Mouse (Mus musculus) lung, postnatal 0 days (tissue): ENCODE measurements at regions not wholly inside any gene's neighbourhood (a gene's known extent, or its start where the extent isn't known, plus 50 kb on each side); places are given as distances from the start of the nearest gene placed in this dataset.

Experiments used
- ATAC-seq: fragments of 200-750 bp; cut with Nextera tagmentation; 2 replicates; pipeline ENCODE4 v1.8.0; 2017; ENCODE audit warnings: moderate library complexity
- DNase-seq: peaks from one replicate; pipeline ENCODE4 v3.0.0-alpha.2; 2016; ENCODE audit warnings: low spot score
- H3K27ac ChIP-seq: fragments of 300-500 bp; sonication (generic); 2 replicates; pipeline ENCODE4 v1.5.1; 2014; ENCODE audit warnings: antibody characterized with exemption, mild to moderate bottlenecking, low read length, mixed read lengths
- H3K27me3 ChIP-seq: fragments of 300-500 bp; sonication (generic); replicated peaks from 2 replicates; pipeline ENCODE4 v1.6.1; 2014; ENCODE audit warnings: low read length, mixed read lengths; ENCODE audit not compliant: insufficient read depth
- H3K36me3 ChIP-seq: fragments of 300-500 bp; sonication (generic); 2 replicates; pipeline ENCODE4 v1.6.1; 2014; ENCODE audit warnings: low read length, mixed read lengths; ENCODE audit not compliant: insufficient read depth
- H3K4me1 ChIP-seq: fragments of 300-500 bp; sonication (generic); 2 replicates; pipeline ENCODE4 v1.6.1; 2014; ENCODE audit warnings: antibody characterized with exemption, low read depth, low read length, mixed read lengths; ENCODE audit not compliant: insufficient read depth
- H3K4me2 ChIP-seq: fragments of 300-500 bp; sonication (generic); replicated peaks from 2 replicates; pipeline ENCODE4 v1.6.1; 2014; ENCODE audit warnings: low read depth, mild to moderate bottlenecking, low read length, moderate library complexity, mixed read lengths
- H3K4me3 ChIP-seq: fragments of 300-500 bp; sonication (generic); 2 replicates; pipeline ENCODE4 v1.5.1; 2014; ENCODE audit warnings: low read depth, low read length
- H3K9ac ChIP-seq: fragments of 300-500 bp; sonication (generic); replicated peaks from 2 replicates; pipeline ENCODE4 v1.6.1; 2014; ENCODE audit warnings: low read depth, mild to moderate bottlenecking
- H3K9me3 ChIP-seq: fragments of 300-500 bp; sonication (generic); 2 replicates; pipeline ENCODE4 v1.6.1; 2016; ENCODE audit warnings: low read length, mixed read lengths
- CTCF ChIP-seq: IDR thresholded peaks from 2 replicates; pipeline ENCODE4 v1.5.1; 2016; ENCODE audit warnings: antibody characterized with exemption, mild to moderate bottlenecking
- EP300 ChIP-seq: IDR thresholded peaks from 2 replicates; pipeline ENCODE4 v1.6.1; 2016; ENCODE audit warnings: antibody characterized with exemption, mild to moderate bottlenecking, control low read depth
- WGBS: fragments of 180-500 bp; shearing (Covaris S2); extraction: QIAGEN DNeasy Blood & Tissue Kit; methylation state at CpG from one replicate; pipeline ENCODE4 v1.1.7; 2014; 5-methylcytosine and 5-hydroxymethylcytosine counted together

DNA sequence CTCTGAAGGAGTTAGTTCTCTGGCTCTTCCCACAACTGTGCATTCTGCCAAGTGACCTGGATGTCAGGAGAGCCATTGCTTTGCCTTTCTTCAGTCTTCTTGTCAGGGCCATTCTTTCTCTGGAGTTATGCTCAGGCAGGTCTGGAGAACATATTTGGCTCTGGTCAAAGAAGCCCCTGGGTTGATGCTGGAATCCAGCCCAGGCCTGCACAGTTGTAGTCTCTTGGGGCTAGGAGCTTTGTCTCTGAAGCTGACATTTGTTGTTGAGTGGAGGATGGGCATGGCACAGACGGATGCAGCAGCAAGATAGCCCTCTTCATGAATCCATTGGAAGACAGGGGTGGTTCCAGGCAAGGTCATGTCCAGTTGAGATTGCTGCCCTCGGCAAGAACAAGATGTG is 411.4 kb upstream of the Mki67 start:
- ATAC-seq, result no peak
- Histone ChIP-seq H3K9ac (no peak overlapping the region), H3K27ac (no peak overlapping the region), H3K9me3 (no peaks in the 10 kb centered on the region), H3K4me2 (no peak overlapping the region), H3K27me3 (no peaks in the 10 kb centered on the region), H3K4me1 (no peaks in the 10 kb centered on the region), H3K4me3 (no peak overlapping the region), H3K36me3 (no peaks in the 10 kb centered on the region)
- 68% methylated on average over 2 of the region's 2 CpGs for WGBS
- TF ChIP-seq CTCF, result no peak
- no peak for TF ChIP-seq EP300
- no peak for DNase-seq

DNA sequence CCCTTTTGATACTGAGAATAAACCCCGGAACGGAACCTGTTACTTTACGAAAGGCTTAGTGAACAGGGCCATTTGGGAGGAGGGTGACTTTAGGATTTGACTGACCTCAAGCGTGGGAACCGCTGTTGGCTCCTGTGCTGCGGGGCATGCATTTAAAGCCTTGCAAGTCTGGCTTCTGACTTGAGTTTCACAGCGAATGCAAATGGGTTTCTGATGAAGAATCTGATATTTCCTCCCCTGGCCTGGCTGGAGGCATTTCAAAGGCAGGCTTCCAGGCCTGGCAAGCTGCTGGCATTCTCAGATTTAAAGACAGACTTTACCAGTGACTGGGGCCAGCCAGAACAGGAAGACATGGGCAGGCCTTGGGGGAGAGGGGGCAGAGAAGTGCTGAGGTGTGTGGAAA is 413.6 kb upstream of the Mki67 start:
- Histone ChIP-seq H3K4me1 (no peaks in the 10 kb centered on the region), H3K4me3 (no peak overlapping the region), H3K9me3 (no peaks in the 10 kb centered on the region), H3K4me2 (no peak overlapping the region), H3K27ac (no peak overlapping the region), H3K27me3 (no peaks in the 10 kb centered on the region), H3K36me3 (no peaks in the 10 kb centered on the region), H3K9ac (no peak overlapping the region)
- 61% methylated on average over 7 of the region's 7 CpGs for WGBS
- DNase-seq, result no peak
- no peak for ATAC-seq
- TF ChIP-seq EP300 (no peak), CTCF (no peak)

DNA sequence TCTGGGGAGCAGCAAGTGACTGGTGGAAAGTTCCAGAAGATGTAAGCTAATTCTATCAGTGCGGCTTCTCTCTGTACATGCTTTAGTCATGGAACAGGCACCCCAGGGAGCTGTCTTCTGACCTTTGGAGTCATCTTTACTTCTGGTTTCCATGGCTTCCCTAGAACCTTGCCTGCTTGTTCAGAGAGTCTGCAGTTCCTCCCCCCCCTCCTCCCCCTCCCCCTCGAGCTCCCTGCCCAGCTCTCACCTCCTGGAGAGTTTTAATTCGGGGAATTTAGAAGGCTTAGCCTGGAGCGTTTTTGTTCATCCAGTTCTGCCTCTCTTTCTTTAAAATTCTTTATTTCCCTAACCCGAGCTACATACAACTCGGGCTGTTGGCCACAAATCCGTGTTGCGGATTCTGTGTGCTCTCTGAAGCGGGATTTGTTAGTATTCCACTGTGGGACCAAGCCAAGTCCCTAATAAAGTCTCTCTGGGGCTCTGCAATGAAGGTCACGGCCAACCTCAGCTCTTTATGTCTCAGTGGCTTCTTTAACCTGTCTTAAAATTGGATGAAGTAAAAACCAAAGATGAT is 414.6 kb upstream of the Mki67 start:
- H3K36me3 ChIP-seq, result no peaks in the 10 kb centered on the region
- no peak overlapping the region for H3K27ac ChIP-seq
- no peaks in the 10 kb centered on the region for H3K27me3 ChIP-seq
- no peaks in the 10 kb centered on the region for H3K9me3 ChIP-seq
- no peak for ATAC-seq
- 50% methylated on average over 10 of the region's 10 CpGs for WGBS
- H3K4me2 ChIP-seq, result no peak overlapping the region
- H3K9ac ChIP-seq, result no peak overlapping the region
- no peak for DNase-seq
- no peak for TF ChIP-seq EP300
- no peak for TF ChIP-seq CTCF
- H3K4me1 ChIP-seq, result no peaks in the 10 kb centered on the region
- no peak overlapping the region for H3K4me3 ChIP-seq

DNA sequence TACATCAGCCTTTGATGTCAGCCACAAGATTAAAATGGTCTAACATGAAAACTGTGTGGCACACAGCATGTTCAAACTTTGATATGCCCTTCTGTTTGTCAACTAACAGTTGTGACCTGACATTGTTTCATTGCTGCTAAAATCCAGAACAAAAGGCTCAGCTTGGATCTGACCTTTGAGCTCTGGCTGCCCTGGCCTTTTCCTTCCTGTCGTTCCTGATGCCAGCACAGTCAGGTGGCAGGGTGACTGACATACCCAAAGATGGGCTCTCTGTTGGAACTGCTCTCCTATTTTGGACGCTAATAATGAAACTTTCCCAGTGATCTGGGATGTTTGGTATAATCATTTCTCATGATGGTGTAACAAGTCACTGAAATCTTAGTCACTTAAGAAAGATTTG is 416.8 kb upstream of the Mki67 start:
- 66% methylated on average over 2 of the region's 2 CpGs for WGBS
- Histone ChIP-seq H3K4me2 (no peak overlapping the region), H3K9me3 (no peaks in the 10 kb centered on the region), H3K4me1 (no peaks in the 10 kb centered on the region), H3K27ac (no peak overlapping the region), H3K4me3 (no peak overlapping the region), H3K36me3 (no peaks in the 10 kb centered on the region), H3K27me3 (no peaks in the 10 kb centered on the region), H3K9ac (no peak overlapping the region)
- DNase-seq, result no peak
- no peak for ATAC-seq
- TF ChIP-seq CTCF, result no peak

DNA sequence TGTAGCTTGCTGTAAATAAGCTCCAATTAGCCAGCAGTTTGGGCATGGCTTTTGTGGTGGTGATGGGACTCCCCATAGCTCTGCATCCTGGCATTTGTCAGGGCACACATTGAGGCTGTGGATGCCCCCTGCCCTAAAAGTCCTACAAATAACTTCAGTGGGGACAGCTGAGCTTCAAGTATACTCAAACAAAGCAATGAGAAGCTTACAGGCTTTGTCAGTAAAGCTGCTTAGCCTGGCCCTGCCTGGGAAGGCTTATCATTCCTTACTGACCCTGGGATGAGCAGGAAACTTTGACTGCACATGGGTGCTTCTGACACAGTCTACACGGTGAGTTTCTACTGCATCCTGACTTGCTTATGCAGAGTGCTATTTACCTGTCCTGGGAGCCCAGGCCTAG is 420.5 kb upstream of the Mki67 start:
- Histone ChIP-seq H3K9me3 (no peaks in the 10 kb centered on the region), H3K9ac (no peak overlapping the region), H3K27ac (no peak overlapping the region), H3K27me3 (no peaks in the 10 kb centered on the region), H3K4me3 (no peak overlapping the region), H3K36me3 (no peaks in the 10 kb centered on the region), H3K4me2 (no peak overlapping the region), H3K4me1 (no peaks in the 10 kb centered on the region)
- ATAC-seq, result no peak
- no peak for DNase-seq
- 61% methylated on average over 1 of the region's 1 CpGs for WGBS
- TF ChIP-seq EP300, result no peak
- TF ChIP-seq CTCF, result no peak

DNA sequence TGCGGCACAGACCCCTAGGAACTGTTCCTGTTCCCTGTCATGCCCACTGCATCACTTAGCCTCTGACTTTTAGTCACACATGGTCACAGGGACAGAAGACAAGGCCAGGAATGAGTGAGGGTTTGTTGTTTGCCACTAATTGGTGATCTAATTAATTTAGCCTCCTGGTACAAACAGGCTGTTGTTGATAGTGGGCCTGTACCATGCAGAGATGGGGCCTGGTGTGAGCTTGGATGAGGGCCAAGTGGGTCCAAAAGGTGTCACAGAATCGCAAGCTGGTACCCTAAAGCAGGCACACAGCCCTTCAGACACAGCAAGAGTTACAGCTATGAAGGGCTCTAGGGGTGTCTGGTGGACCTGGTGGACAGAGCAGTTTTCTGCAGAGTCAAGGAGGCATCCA is 421.2 kb upstream of the Mki67 start:
- no peak overlapping the region for H3K27ac ChIP-seq
- H3K9ac ChIP-seq, result no peak overlapping the region
- WGBS, result 84% methylated on average over 2 of the region's 2 CpGs
- no peaks in the 10 kb centered on the region for H3K27me3 ChIP-seq
- ATAC-seq, result no peak
- H3K9me3 ChIP-seq, result no peaks in the 10 kb centered on the region
- no peak overlapping the region for H3K4me3 ChIP-seq
- H3K36me3 ChIP-seq, result no peaks in the 10 kb centered on the region
- no peaks in the 10 kb centered on the region for H3K4me1 ChIP-seq
- no peak for TF ChIP-seq EP300
- TF ChIP-seq CTCF, result no peak
- DNase-seq, result no peak
- no peak overlapping the region for H3K4me2 ChIP-seq
